Mouse (Mus musculus) naive thymus-derived CD4-positive, alpha-beta T cell, adult 5 months (primary cell): ENCODE results near the gene Dgkb. TPM values are rescaled to one million over a fixed set of nuclear protein-coding genes. Genes with fewer than 3 reads are reported as not detected.

Experiments
- polyA plus RNA-seq: library from polyadenylated mRNA; unstranded; fragments of 100-300 nt; shearing (Covaris generic); gene quantifications from one replicate; pipeline ENCODE4 v1.2.1, GENCODE M21; 2017

The Dgkb gene
- not detected for polyA plus RNA-seq

DNA sequence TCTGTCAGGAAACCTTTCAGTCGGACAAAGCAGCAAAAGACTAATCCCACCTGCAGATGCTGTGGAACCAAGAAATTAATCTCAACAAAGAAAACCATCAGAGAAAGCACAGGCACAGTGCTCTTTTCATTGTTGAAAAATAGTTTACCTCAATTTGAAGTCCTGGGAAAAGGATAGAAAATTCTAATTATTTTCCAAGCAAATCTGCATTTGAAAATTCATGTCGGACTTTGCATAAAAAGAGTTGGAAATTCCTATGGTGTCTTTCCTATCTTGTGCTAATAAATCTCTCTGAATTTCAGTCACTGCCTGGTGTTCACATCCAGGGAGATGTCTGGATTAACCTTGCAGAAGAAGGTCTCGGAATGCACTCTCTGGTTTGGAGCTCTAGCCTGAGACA is at the start of gene Dgkb:
TSS of gene Dgkb (plus strand) at position 301 of the 400 bp plus-strand sequence.

